Mouse (Mus musculus) layer of hippocampus, postnatal 25 days (tissue): ENCODE results near the gene Btbd35f13. TPM values are rescaled to one million over a fixed set of nuclear protein-coding genes. Genes with fewer than 3 reads are reported as not detected.
"Not testable (repeated sequence)": the region's sequence is repeated elsewhere in the genome, so short reads cannot be mapped to it uniquely, and the experiment has no call there.

ENCODE experiments used
- DNase-seq, 2 experiments: peaks; one replicate each; pipeline ENCODE4 v3.0.0; 2022; ENCODE audit warnings: mixed read lengths in 2 of 2, low spot score in 1 of 2; ENCODE audit errors: extremely low spot score in 1 of 2
- total RNA-seq, 2 experiments: library from RNA; stranded (reverse); gene quantifications; 2 replicates each; pipeline ENCODE4 v1.2.3; 2021

The Btbd35f13 gene
- not detected for total RNA-seq

DNA sequence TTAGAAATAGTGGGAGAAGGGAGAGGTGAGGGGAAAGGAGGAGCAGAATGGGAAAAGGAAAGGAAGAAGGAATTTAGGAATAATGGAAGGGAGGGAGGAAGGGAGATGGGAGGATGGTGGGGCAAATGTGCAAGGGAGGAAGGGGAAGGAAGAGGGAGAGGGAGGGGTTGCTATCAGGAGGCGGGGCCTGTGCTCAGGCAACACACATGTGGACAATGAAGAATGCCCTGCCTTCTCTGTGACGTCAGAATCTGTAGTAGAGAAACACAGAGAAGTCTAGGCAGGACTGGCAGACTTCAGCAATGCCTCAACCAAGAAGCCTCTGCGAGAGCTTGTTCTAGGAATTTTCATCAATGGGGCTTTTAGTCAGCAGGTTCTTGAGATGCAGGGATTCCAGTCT, at the start of gene Btbd35f13:
Btbd35f13 (plus strand) TSS at position 301 of the 400 bp plus-strand sequence.
- DNase-seq, result not testable (repeated sequence)

- not testable (repeated sequence) for DNase-seq
These were observed 45.3 kb downstream of the Btbd35f13 start, which contains the start of gene Btbd35f14 for GRCm38 (mm10) chrX:33702249-33702648. Gene Btbd35f14, minus strand, starts transcription at chrX:33702349.

Other genes starting within 250 kb of the Btbd35f13 start
- not detected for gene Btbd35f15, start 79.9 kb upstream of the Btbd35f13 start, total RNA-seq
- gene Btbd35f14, start 45.2 kb downstream of the Btbd35f13 start, total RNA-seq, result not detected